Mouse (Mus musculus): ENCODE measurements around the gene Lpcat3.

Gene Lpcat3

DNA sequence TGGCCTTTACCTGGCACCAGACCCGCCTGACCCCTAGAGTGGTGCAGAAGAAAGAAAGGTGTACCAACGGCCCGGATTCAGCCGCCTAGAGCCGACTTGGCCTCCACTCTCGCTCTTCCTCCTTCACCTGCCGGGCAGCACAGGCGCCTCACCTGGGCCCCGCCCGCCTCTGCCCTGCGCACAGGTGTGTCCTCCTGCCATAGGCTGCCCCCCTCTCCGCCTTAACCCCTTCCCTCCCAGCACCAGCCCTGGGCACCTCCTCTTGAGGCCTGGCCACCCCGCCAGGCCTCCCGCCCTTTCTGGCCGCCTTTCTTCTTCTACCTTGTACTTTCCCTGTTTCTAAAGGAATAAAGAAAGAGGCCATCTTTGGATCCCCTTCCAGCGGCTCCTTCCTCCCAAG, 55.9 kb downstream of the Lpcat3 start:
- TF ChIP-seq POU5F1 (IDR thresholded peaks at IDR 0.05; ENCODE audit: borderline replicate concordance, low read length) (no peak), CTCF (conservative IDR thresholded peaks at IDR 0.05; ENCODE audit: low read length) (no peak), NANOG (IDR thresholded peaks at IDR 0.05; ENCODE audit: borderline replicate concordance, low read length) (no peak)
- H3K4me3 ChIP-seq (replicated peaks; ENCODE audit: low read length), result peak overlapping the region; percentile 78
- H3K27me3 ChIP-seq (ENCODE audit: insufficient read depth, low read length), result no peaks in the 10 kb centered on the region
- H3K9me3 ChIP-seq (ENCODE audit: low read length), result no peaks in the 10 kb centered on the region
- H3K4me1 ChIP-seq (replicated peaks; ENCODE audit: low read depth, low read length), result peaks cover 84% of the 10 kb centered on the region
- peaks cover 66% of the 10 kb centered on the region for H3K36me3 ChIP-seq (ENCODE audit: insufficient read depth, low read length)

DNA sequence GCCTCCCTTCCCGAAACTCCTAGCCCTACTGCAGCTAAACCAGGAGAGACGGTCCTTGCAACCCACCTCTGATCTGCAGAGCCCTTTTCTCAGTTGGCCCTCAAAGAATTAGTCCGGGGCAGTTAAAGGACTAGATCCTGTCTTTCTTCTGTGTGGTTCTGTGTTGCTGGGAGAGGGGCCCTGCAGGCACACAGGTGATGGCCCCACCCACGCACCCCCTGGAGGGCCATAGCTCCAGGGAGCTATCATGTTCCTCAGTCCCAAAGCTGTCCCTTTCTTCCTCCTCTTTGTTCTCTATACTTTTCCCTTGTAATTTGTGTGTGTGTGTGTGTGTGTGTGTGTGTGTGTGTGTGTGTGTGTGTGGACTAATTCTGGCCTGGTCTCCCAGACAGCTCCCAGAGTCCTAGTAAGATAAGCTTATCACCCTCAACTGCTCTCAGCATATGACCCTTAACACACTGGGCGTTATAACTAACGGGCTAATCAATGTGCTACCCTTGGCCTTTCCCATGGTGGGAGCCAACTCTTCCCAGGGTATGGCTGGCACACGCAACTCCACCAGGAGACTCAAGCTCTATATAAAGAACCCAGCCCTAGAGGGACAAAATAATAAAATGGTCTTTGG, 56.6 kb downstream of the Lpcat3 start:
- no peak for TF ChIP-seq POU5F1 (IDR thresholded peaks at IDR 0.05; ENCODE audit: borderline replicate concordance, low read length)
- TF ChIP-seq NANOG (IDR thresholded peaks at IDR 0.05; ENCODE audit: borderline replicate concordance, low read length), result no peak
- TF ChIP-seq CTCF (conservative IDR thresholded peaks at IDR 0.05; ENCODE audit: low read length), result no peak

DNA sequence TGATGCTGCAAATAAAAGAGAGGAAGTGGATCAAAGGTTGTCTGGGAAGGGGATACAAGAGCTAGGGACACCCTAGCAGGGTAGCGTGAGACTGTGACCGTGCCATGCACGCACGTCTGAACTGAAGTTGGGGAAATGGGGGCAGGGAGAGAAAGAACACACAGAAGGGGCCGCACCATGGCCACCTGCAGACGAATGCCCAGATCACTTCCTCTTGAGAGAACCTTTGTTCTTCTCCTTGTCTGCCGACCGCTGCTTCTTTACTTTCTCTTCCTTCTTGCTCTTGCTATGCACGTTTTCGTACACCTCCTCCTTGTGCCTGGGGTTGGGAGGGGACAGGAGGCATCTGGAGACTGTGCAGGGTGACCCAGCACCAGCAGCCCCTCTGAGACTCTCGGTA, 58.1 kb downstream of the Lpcat3 start:
- TF ChIP-seq POU5F1 (IDR thresholded peaks at IDR 0.05; ENCODE audit: borderline replicate concordance, low read length), result no peak
- TF ChIP-seq NANOG (IDR thresholded peaks at IDR 0.05; ENCODE audit: borderline replicate concordance, low read length), result no peak
- no peak for TF ChIP-seq CTCF (conservative IDR thresholded peaks at IDR 0.05; ENCODE audit: low read length)
- Histone ChIP-seq H3K27me3 (ENCODE audit: insufficient read depth, low read length) (no peaks in the 10 kb centered on the region), H3K4me3 (replicated peaks; ENCODE audit: low read length) (no peak overlapping the region), H3K9me3 (ENCODE audit: low read length) (no peaks in the 10 kb centered on the region), H3K4me1 (replicated peaks; ENCODE audit: low read depth, low read length) (peaks cover 70% of the 10 kb centered on the region), H3K36me3 (ENCODE audit: insufficient read depth, low read length) (peaks cover 66% of the 10 kb centered on the region)

More for the DNA sequence above, 56.6 kb downstream of the Lpcat3 start:
- Histone ChIP-seq H3K4me3 (replicated peaks; ENCODE audit: low read length) (peak overlapping the region; percentile 78), H3K4me1 (replicated peaks; ENCODE audit: low read depth, low read length) (peaks cover 79% of the 10 kb centered on the region), H3K9me3 (ENCODE audit: low read length) (no peaks in the 10 kb centered on the region), H3K27me3 (ENCODE audit: insufficient read depth, low read length) (no peaks in the 10 kb centered on the region), H3K36me3 (ENCODE audit: insufficient read depth, low read length) (peaks cover 66% of the 10 kb centered on the region)

DNA sequence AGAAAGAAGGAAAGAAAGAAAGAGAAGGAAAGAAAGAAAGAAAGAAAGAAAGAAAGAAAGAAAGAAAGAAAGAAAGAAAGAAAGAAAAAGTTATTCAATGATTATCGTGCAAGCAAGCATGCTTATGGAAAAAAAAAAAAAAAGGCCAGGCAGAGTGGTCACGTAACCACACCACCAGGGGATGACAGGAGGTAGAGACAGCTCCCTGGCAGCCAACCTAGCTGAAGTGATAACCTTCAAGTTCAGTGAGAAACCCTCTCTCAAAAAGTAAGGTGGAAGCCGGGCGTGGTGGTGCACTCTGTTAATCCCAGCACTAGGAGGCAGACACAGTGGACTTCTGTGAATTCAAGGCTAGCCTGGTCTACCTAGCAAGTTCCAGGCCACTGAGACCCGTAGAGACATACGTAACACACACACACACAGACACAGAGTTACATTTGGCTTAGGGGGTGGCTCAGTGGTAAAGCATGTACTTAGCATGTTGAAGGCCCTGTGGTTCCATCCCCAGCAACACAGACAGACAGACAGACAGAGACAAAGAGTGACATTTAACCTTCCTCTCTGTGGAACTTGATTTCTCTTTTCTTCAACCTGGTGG, 60.1 kb downstream of the Lpcat3 start:
- Histone ChIP-seq H3K4me1 (replicated peaks; ENCODE audit: low read depth, low read length) (peaks cover 56% of the 10 kb centered on the region), H3K9me3 (ENCODE audit: low read length) (no peaks in the 10 kb centered on the region), H3K4me3 (replicated peaks; ENCODE audit: low read length) (no peak overlapping the region), H3K36me3 (ENCODE audit: insufficient read depth, low read length) (peaks cover 66% of the 10 kb centered on the region), H3K27me3 (ENCODE audit: insufficient read depth, low read length) (no peaks in the 10 kb centered on the region)
- no peak for TF ChIP-seq NANOG (IDR thresholded peaks at IDR 0.05; ENCODE audit: borderline replicate concordance, low read length)
- no peak for TF ChIP-seq POU5F1 (IDR thresholded peaks at IDR 0.05; ENCODE audit: borderline replicate concordance, low read length)
- no peak for TF ChIP-seq CTCF (conservative IDR thresholded peaks at IDR 0.05; ENCODE audit: low read length)

DNA sequence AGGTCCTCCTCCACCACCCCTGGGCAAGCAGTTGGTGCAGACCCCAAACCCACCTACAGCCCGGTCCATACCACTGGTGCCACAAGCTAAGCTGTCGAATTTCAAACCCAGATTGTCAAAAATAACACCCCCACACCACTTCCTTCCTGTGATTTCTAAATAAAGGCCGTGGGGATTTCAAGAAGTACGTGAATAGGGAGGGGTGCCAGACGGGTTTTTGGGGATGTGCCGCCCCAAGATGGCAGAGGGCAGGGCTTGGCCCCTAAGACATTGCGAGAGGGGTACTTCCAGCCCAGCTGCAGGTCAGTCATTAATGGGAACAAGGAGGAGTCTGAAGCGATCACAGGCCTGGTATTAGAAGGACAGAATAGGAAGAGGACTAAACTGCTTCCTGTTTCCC, 60.7 kb downstream of the Lpcat3 start:
- TF ChIP-seq CTCF (conservative IDR thresholded peaks at IDR 0.05; ENCODE audit: low read length) (no peak), NANOG (IDR thresholded peaks at IDR 0.05; ENCODE audit: borderline replicate concordance, low read length) (no peak), POU5F1 (IDR thresholded peaks at IDR 0.05; ENCODE audit: borderline replicate concordance, low read length) (no peak)
- H3K4me1 ChIP-seq (replicated peaks; ENCODE audit: low read depth, low read length), result peaks cover 56% of the 10 kb centered on the region
- H3K4me3 ChIP-seq (replicated peaks; ENCODE audit: low read length), result no peak overlapping the region
- H3K27me3 ChIP-seq (ENCODE audit: insufficient read depth, low read length), result no peaks in the 10 kb centered on the region
- H3K9me3 ChIP-seq (ENCODE audit: low read length), result no peaks in the 10 kb centered on the region
- peaks cover 72% of the 10 kb centered on the region for H3K36me3 ChIP-seq (ENCODE audit: insufficient read depth, low read length)

DNA sequence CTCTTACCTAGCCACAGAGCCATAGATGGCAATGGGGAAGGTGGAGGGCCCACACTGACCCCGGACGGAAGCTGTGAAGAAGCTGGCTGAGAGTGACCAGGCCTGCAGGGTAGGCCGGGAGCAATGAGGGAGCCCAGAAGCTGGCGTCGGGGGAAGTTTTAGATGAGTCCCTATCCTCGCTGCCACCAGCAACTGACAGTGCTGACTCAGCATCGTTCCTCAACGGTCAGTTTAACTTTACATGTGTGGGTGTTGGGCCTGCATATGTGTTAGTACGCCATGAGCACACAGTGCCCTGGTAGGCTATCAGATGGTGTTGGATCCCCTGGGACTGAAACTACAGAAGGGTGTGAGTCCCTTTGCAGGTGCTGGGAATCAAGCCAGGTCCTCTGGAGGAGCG, 61.6 kb downstream of the Lpcat3 start:
- peaks cover 78% of the 10 kb centered on the region for H3K36me3 ChIP-seq (ENCODE audit: insufficient read depth, low read length)
- TF ChIP-seq POU5F1 (IDR thresholded peaks at IDR 0.05; ENCODE audit: borderline replicate concordance, low read length), result no peak
- no peak overlapping the region for H3K4me3 ChIP-seq (replicated peaks; ENCODE audit: low read length)
- H3K9me3 ChIP-seq (ENCODE audit: low read length), result no peaks in the 10 kb centered on the region
- H3K4me1 ChIP-seq (replicated peaks; ENCODE audit: low read depth, low read length), result peaks cover 50% of the 10 kb centered on the region
- H3K27me3 ChIP-seq (ENCODE audit: insufficient read depth, low read length), result no peaks in the 10 kb centered on the region

DNA sequence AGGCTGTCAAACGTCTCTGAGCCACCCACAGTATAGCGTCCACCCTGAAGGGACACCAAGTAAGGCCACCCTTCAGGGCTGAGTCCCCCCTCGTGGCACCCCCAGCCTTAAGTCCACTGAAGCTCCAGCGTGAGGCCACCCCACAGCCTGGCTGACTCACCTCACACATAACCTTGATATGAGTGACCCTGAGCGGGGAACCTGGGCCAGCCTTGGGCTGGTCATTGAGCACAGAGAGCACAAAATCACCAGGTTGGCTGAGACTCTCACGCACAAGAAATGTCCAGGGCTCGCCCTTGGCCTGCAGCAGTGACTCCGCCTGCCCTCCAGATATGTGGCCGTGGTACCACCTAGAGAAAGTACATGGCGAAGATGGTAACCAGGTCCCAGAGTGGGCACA, 65.8 kb downstream of the Lpcat3 start:
- no peaks in the 10 kb centered on the region for H3K9me3 ChIP-seq (ENCODE audit: low read length)
- peaks cover 55% of the 10 kb centered on the region for H3K4me1 ChIP-seq (replicated peaks; ENCODE audit: low read depth, low read length)
- no peak for TF ChIP-seq POU5F1 (IDR thresholded peaks at IDR 0.05; ENCODE audit: borderline replicate concordance, low read length)
- no peak for TF ChIP-seq NANOG (IDR thresholded peaks at IDR 0.05; ENCODE audit: borderline replicate concordance, low read length)
- no peak for TF ChIP-seq CTCF (conservative IDR thresholded peaks at IDR 0.05; ENCODE audit: low read length)
- no peaks in the 10 kb centered on the region for H3K27me3 ChIP-seq (ENCODE audit: insufficient read depth, low read length)
- H3K36me3 ChIP-seq (ENCODE audit: insufficient read depth, low read length), result peaks cover 75% of the 10 kb centered on the region
- no peak overlapping the region for H3K4me3 ChIP-seq (replicated peaks; ENCODE audit: low read length)

DNA sequence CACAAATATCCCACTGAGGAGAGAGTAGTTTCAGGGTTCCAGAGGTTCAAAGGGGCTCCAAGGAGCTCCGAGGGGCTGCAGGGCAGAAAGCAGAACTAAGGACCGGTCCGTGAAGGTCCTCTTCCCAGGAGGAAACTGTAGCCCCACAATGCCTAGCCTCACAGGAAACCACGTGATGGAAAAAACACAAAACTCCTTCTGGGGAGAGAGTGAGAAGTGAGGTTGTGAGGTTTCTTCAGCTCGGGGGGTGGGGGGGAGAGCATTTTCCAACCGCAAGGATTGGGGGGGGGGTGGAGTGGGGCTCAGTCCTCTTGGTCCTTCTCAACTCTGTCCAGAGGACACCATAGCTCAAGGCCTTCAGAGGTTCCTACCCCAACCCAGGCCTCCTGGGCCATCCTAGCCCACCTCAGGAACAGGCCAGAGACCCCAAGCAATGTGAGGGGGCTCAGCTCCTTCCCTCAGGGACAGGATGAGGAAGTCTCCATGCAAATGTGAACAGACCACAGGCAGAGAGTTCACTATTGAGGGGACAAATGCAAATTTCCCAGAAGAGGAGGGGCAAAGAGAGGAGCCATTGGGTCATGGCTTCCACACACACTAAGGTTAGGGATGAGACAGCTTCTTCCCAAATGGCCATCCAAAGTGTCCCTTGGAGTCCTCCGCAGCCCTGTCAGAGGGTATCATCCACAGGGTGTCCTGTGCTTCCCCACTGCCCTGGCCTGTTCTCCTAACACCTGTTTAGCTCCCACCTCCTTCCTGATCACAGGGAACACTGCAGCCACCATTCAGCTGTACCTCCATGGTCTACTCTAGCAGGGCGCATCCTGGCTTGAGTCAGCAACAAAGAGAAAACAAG, 67.3 kb downstream of the Lpcat3 start:
- no peak overlapping the region for H3K4me3 ChIP-seq (replicated peaks; ENCODE audit: low read length)
- no peak for TF ChIP-seq NANOG (IDR thresholded peaks at IDR 0.05; ENCODE audit: borderline replicate concordance, low read length)
- no peak for TF ChIP-seq CTCF (conservative IDR thresholded peaks at IDR 0.05; ENCODE audit: low read length)
- TF ChIP-seq POU5F1 (IDR thresholded peaks at IDR 0.05; ENCODE audit: borderline replicate concordance, low read length), result no peak
- peaks cover 53% of the 10 kb centered on the region for H3K4me1 ChIP-seq (replicated peaks; ENCODE audit: low read depth, low read length)
- H3K36me3 ChIP-seq (ENCODE audit: insufficient read depth, low read length), result peaks cover 61% of the 10 kb centered on the region
- no peaks in the 10 kb centered on the region for H3K9me3 ChIP-seq (ENCODE audit: low read length)
- no peaks in the 10 kb centered on the region for H3K27me3 ChIP-seq (ENCODE audit: insufficient read depth, low read length)

Data from E14TG2a.4 (cell line).